Mouse (Mus musculus) heart, adult 2 months (tissue): ENCODE data around the gene Ola1. TPM values are rescaled to one million over a fixed set of nuclear protein-coding genes. Genes with fewer than 3 reads are reported as not detected.

Experiments
- DNase-seq, 2 experiments: peaks; one replicate each; pipeline ENCODE4 v3.0.0; 2021
- H3K27ac ChIP-seq: fragments of 200-600 bp; 2 replicates; pipeline ENCODE4 v1.8.1; 2022
- H3K27me3 ChIP-seq: fragments of 200-500 bp; 2 replicates; pipeline ENCODE4 v1.6.1; 2012; ENCODE audit warnings: mild to moderate bottlenecking, low read length, inconsistent platforms, mixed read lengths; ENCODE audit not compliant: control insufficient read depth, insufficient read depth
- H3K36me3 ChIP-seq: fragments of 200-500 bp; 2 replicates; pipeline ENCODE4 v1.6.1; 2012; ENCODE audit warnings: low read length, inconsistent platforms; ENCODE audit not compliant: control insufficient read depth, insufficient read depth
- H3K4me1 ChIP-seq: fragments of 200-500 bp; 2 replicates; pipeline ENCODE4 v1.6.1; 2011; ENCODE audit warnings: low read length; ENCODE audit not compliant: control insufficient read depth, insufficient read depth
- H3K4me3 ChIP-seq: fragments of 200-600 bp; 2 replicates; pipeline ENCODE4 v1.8.1; 2022
- H3K79me2 ChIP-seq: fragments of 200-500 bp; replicated peaks from 2 replicates; pipeline ENCODE4 v1.6.1; 2012; ENCODE audit warnings: mild to moderate bottlenecking, inconsistent platforms, low read length, moderate library complexity, mixed read lengths; ENCODE audit not compliant: control insufficient read depth, insufficient read depth
- H3K9ac ChIP-seq: fragments of 200-500 bp; 2 replicates; pipeline ENCODE4 v1.6.1; 2012; ENCODE audit warnings: low read depth, mild to moderate bottlenecking, control low read depth, inconsistent platforms, low read length, mixed read lengths
- CTCF ChIP-seq: fragments of 200-600 bp; IDR thresholded peaks from 2 replicates; pipeline ENCODE4 v1.8.1; 2022; ENCODE audit warnings: antibody characterized with exemption, mild to moderate bottlenecking, moderate library complexity
- EP300 ChIP-seq: fragments of 200-500 bp; IDR thresholded peaks from 2 replicates; pipeline ENCODE4 v1.6.1; 2011; ENCODE audit warnings: low read depth, low read length, control low read depth; ENCODE audit not compliant: insufficient read depth
- POLR2A ChIP-seq: fragments of 200-500 bp; IDR thresholded peaks from 2 replicates; pipeline ENCODE4 v1.6.1; 2011; ENCODE audit warnings: mild to moderate bottlenecking, low read depth, low read length, control low read depth; ENCODE audit not compliant: insufficient read depth
- WGBS: fragments of 180-500 bp; shearing (Covaris S2); methylation state at CpG from one replicate; pipeline ENCODE4 v1.1.7; 2018; 5-methylcytosine and 5-hydroxymethylcytosine counted together
- intact Hi-C: fragments of 180-260 bp; cut with DNase I; formaldehyde crosslinking; loops from one replicate; pipeline ENCODE4 v1.15.1; 2025
- long read RNA-seq: library from polyadenylated mRNA; stranded (forward); transcript quantifications from one replicate; pipeline ENCODE4 v2.0.0, GENCODE M21; 2021
- polyA plus RNA-seq: library from polyadenylated mRNA; depleted of rRNA; stranded (reverse); fragments of >200 nt; gene quantifications from 2 replicates; pipeline ENCODE4 v1.2.3, GENCODE M21; 2012; rRNA removed
- total RNA-seq, 2 experiments: library from RNA; stranded (reverse); gene quantifications; 2 replicates each; pipeline ENCODE4 v1.2.3; 2021

The Ola1 gene
- total RNA-seq (10 to 100 TPM; 37.8 to 39.0 TPM), polyA plus RNA-seq (6.9 and 15.9 TPM in 2 replicates)
- long read RNA-seq, transcript Ola1-201 (11 exons, 2,175 nt) = major isoform, 12 of 17 reads
- long read RNA-seq, partial matches to known transcripts = 1 of 17 reads
- long read RNA-seq, other reads (novel, unspliced or antisense) = 4 of 17 reads

GRCm38 (mm10) chr2:73218913-73219312, at the start of gene Ola1:
Gene Ola1 (minus strand): TSS chr2:73218924.
- Histone ChIP-seq H3K4me3 (no peak within 1 kb of the TSS), H3K36me3 (no peaks in the 10 kb centered on the region), H3K27ac (no peak within 1 kb of the TSS), H3K9ac (no peak within 1 kb of the TSS), H3K79me2 (no peaks in the 10 kb centered on the region), H3K4me1 (peaks cover 2% of the 10 kb centered on the region; the same call in 1 of the 2 replicates), H3K27me3 (no peaks in the 10 kb centered on the region)
- intact Hi-C loops = no loop called here
- TF ChIP-seq CTCF (no peak), EP300 (no peak), POLR2A (no peak)
- 83% methylated on average over 5 of the region's 5 CpGs for WGBS
- no peak for DNase-seq

- Histone ChIP-seq H3K27me3 (peaks cover 43% of the 10 kb centered on the region), H3K79me2 (no peaks in the 10 kb centered on the region), H3K4me3 (no peak overlapping the region), H3K36me3 (no peaks in the 10 kb centered on the region; the same call in 1 of the 2 replicates), H3K4me1 (no peaks in the 10 kb centered on the region), H3K9ac (no peak overlapping the region), H3K27ac (no peak overlapping the region)
- 15% methylated on average over 12 of the region's 12 CpGs for WGBS
- DNase-seq = no peak
- intact Hi-C loops = no loop called here
- TF ChIP-seq EP300 (no peak), CTCF (no peak), POLR2A (no peak)
Observed at GRCm38 (mm10) chr2:73268281-73268680, 49.6 kb upstream of the Ola1 start.

GRCm38 (mm10) chr2:73267818-73268217, 49.1 kb upstream of the Ola1 start:
- Histone ChIP-seq H3K79me2 (no peaks in the 10 kb centered on the region), H3K9ac (no peak overlapping the region), H3K27ac (no peak overlapping the region), H3K4me3 (no peak overlapping the region), H3K36me3 (no peaks in the 10 kb centered on the region; the same call in 1 of the 2 replicates), H3K27me3 (peaks cover 38% of the 10 kb centered on the region), H3K4me1 (no peaks in the 10 kb centered on the region)
- WGBS = 19% methylated on average over 4 of the region's 4 CpGs
- intact Hi-C loops = no loop called here
- no peak for TF ChIP-seq POLR2A
- TF ChIP-seq CTCF = no peak
- no peak for TF ChIP-seq EP300
- no peak for DNase-seq

- no peak for DNase-seq
- TF ChIP-seq EP300 (no peak), CTCF (no peak), POLR2A (no peak)
- intact Hi-C loops = no loop called here
- Histone ChIP-seq H3K36me3 (no peaks in the 10 kb centered on the region; the same call in 1 of the 2 replicates), H3K4me1 (no peaks in the 10 kb centered on the region), H3K27me3 (peaks cover 37% of the 10 kb centered on the region), H3K79me2 (no peaks in the 10 kb centered on the region), H3K27ac (no peak overlapping the region), H3K4me3 (no peak overlapping the region), H3K9ac (no peak overlapping the region)
- WGBS = 32% methylated on average over 3 of the region's 3 CpGs
Observed at GRCm38 (mm10) chr2:73267231-73267630, 48.5 kb upstream of the Ola1 start.

GRCm38 (mm10) chr2:73266623-73267022, 47.9 kb upstream of the Ola1 start:
- Histone ChIP-seq H3K4me3 (no peak overlapping the region), H3K9ac (no peak overlapping the region), H3K27me3 (peaks cover 34% of the 10 kb centered on the region), H3K27ac (no peak overlapping the region), H3K36me3 (no peaks in the 10 kb centered on the region), H3K4me1 (no peaks in the 10 kb centered on the region), H3K79me2 (no peaks in the 10 kb centered on the region)
- intact Hi-C loops = no loop called here
- no peak for TF ChIP-seq POLR2A
- TF ChIP-seq EP300 = no peak
- no peak for TF ChIP-seq CTCF
- DNase-seq = no peak
- 35% methylated on average over 1 of the region's 1 CpGs for WGBS

GRCm38 (mm10) chr2:73266011-73266410, 47.3 kb upstream of the Ola1 start:
- H3K79me2 ChIP-seq = no peaks in the 10 kb centered on the region
- WGBS = 23% methylated on average over 5 of the region's 5 CpGs
- no peaks in the 10 kb centered on the region for H3K4me1 ChIP-seq
- H3K9ac ChIP-seq = no peak overlapping the region
- no peak overlapping the region for H3K27ac ChIP-seq
- intact Hi-C loops = no loop called here
- peaks cover 30% of the 10 kb centered on the region for H3K27me3 ChIP-seq
- no peak for DNase-seq
- no peaks in the 10 kb centered on the region for H3K36me3 ChIP-seq
- TF ChIP-seq POLR2A (no peak), CTCF (no peak), EP300 (no peak)
- no peak overlapping the region for H3K4me3 ChIP-seq
